Mouse (Mus musculus) liver, postnatal 0 days (tissue): ENCODE data around the gene Dgcr2.

Source experiments
- CTCF ChIP-seq: sonication (generic); IDR thresholded peaks from 2 replicates; pipeline ENCODE4 v1.5.1; 2016; ENCODE audit warnings: antibody characterized with exemption, low read depth
- EP300 ChIP-seq: IDR thresholded peaks from 2 replicates; pipeline ENCODE4 v1.6.1; 2016; ENCODE audit warnings: antibody characterized with exemption, low read depth, mild to moderate bottlenecking

- TF ChIP-seq CTCF (no peak), EP300 (no peak)
Measured at GRCm38 (mm10) chr16:17865293-17865692, 33.1 kb downstream of the Dgcr2 start.
